Mouse (Mus musculus) limb, embryonic 14.5 days (tissue): ENCODE measurements around the gene Sgca. TPM values are rescaled to one million over a fixed set of nuclear protein-coding genes. Genes with fewer than 3 reads are reported as not detected.

Experiments
- ATAC-seq: fragments of 200-750 bp; cut with Nextera tagmentation; 2 replicates; pipeline ENCODE4 v1.8.0; 2017; ENCODE audit warnings: low read depth, moderate number of reproducible peaks, moderate TSS enrichment; ENCODE audit not compliant: low FRiP score
- DNase-seq: peaks from one replicate; pipeline ENCODE4 v3.0.0-alpha.2; 2015; ENCODE audit warnings: low spot score
- H3K27ac ChIP-seq: fragments of 300-500 bp; sonication (generic); replicated peaks from 2 replicates; pipeline ENCODE4 v1.5.1; 2014; ENCODE audit warnings: low read depth, mild to moderate bottlenecking, low read length, moderate library complexity, mixed read lengths
- H3K27me3 ChIP-seq: fragments of 300-500 bp; sonication (generic); 2 replicates; pipeline ENCODE4 v1.6.1; 2014; ENCODE audit warnings: low read length, mixed read lengths; ENCODE audit not compliant: control insufficient read depth, insufficient read depth
- H3K36me3 ChIP-seq: fragments of 300-500 bp; sonication (generic); 2 replicates; pipeline ENCODE4 v1.6.1; 2014; ENCODE audit warnings: mild to moderate bottlenecking, low read length, moderate library complexity, mixed read lengths; ENCODE audit not compliant: control insufficient read depth, insufficient read depth
- H3K4me1 ChIP-seq: fragments of 300-500 bp; sonication (generic); 2 replicates; pipeline ENCODE4 v1.6.1; 2014; ENCODE audit warnings: antibody characterized with exemption, low read length, mixed read lengths; ENCODE audit not compliant: control insufficient read depth, insufficient read depth
- H3K4me2 ChIP-seq: fragments of 300-500 bp; sonication (generic); replicated peaks from 2 replicates; pipeline ENCODE4 v1.6.1; 2014; ENCODE audit warnings: low read depth, mild to moderate bottlenecking, low read length, moderate library complexity; ENCODE audit not compliant: severe bottlenecking
- H3K4me3 ChIP-seq: fragments of 300-500 bp; sonication (generic); replicated peaks from 2 replicates; pipeline ENCODE4 v1.5.1; 2014; ENCODE audit warnings: low read length
- H3K9ac ChIP-seq: fragments of 300-500 bp; sonication (generic); 2 replicates; pipeline ENCODE4 v1.6.1; 2014; ENCODE audit warnings: mild to moderate bottlenecking, low read depth, low read length, moderate library complexity; ENCODE audit not compliant: severe bottlenecking
- H3K9me3 ChIP-seq: fragments of 300-500 bp; sonication (generic); 2 replicates; pipeline ENCODE4 v1.6.1; 2016; ENCODE audit warnings: low read length; ENCODE audit not compliant: control insufficient read depth
- POLR2A ChIP-seq: fragments of 200-500 bp; IDR thresholded peaks from 2 replicates; pipeline ENCODE4 v1.8.0; 2012; ENCODE audit warnings: inconsistent platforms, mild to moderate bottlenecking, moderate library complexity, borderline replicate concordance; ENCODE audit not compliant: insufficient read depth, insufficient read length; ENCODE audit errors: extremely low read depth
- WGBS: fragments of 180-500 bp; shearing (Covaris S2); extraction: QIAGEN DNeasy Blood & Tissue Kit; methylation state at CpG from one replicate; pipeline ENCODE4 v1.1.7; 2014; 5-methylcytosine and 5-hydroxymethylcytosine counted together
- polyA plus RNA-seq, 2 experiments: library from polyadenylated mRNA; depleted of rRNA in 1 of 2; stranded (reverse) in 1 of 2; unstranded in 1 of 2; fragments of >200 nt; fragmentation: Nextera tagmentation in 1 of 2; extraction: Ambion mirVana in 1 of 2; gene quantifications; 2 replicates each; pipeline versions ENCODE4 v1.2.1 to v1.2.3; 2012 to 2014

The Sgca gene
- polyA plus RNA-seq (2012; rRNA removed) (19.4 and 32.9 TPM in 2 replicates), polyA plus RNA-seq (2014; fragmentation: Nextera tagmentation; extraction: Ambion mirVana) (9.1 and 10.2 TPM in 2 replicates)

GRCm38 (mm10) chr11:94976199-94976598, at the start of gene Sgca:
TSS of gene Sgca (minus strand) at chr11:94976327.
- Histone ChIP-seq H3K4me3 (no peak within 1 kb of the TSS), H3K27ac (no peak within 1 kb of the TSS), H3K9ac (no peak within 1 kb of the TSS), H3K36me3 (no peaks in the 10 kb centered on the region), H3K4me2 (no peak within 1 kb of the TSS), H3K4me1 (peaks cover 7% of the 10 kb centered on the region), H3K9me3 (no peaks in the 10 kb centered on the region), H3K27me3 (no peaks in the 10 kb centered on the region)
- DNase-seq = no peak
- ATAC-seq = no peak
- no peak for TF ChIP-seq POLR2A
- 65% methylated on average over 5 of the region's 5 CpGs for WGBS

GRCm38 (mm10) chr11:95025227-95026012, 49.3 kb upstream of the Sgca start:
- Histone ChIP-seq H3K4me1 (no peaks in the 10 kb centered on the region), H3K27me3 (no peaks in the 10 kb centered on the region), H3K27ac (no peak overlapping the region), H3K4me3 (no peak overlapping the region), H3K4me2 (no peak overlapping the region), H3K9ac (no peak overlapping the region), H3K36me3 (peaks cover 66% of the 10 kb centered on the region), H3K9me3 (no peaks in the 10 kb centered on the region)
- DNase-seq (no peak), ATAC-seq (no peak)
- WGBS = 93% methylated on average over 11 of the region's 11 CpGs
- TF ChIP-seq POLR2A = no peak

- no peak for ATAC-seq
- Histone ChIP-seq H3K4me2 (no peak overlapping the region), H3K9me3 (no peaks in the 10 kb centered on the region), H3K27me3 (no peaks in the 10 kb centered on the region), H3K4me1 (no peaks in the 10 kb centered on the region), H3K27ac (no peak overlapping the region), H3K4me3 (no peak overlapping the region), H3K9ac (no peak overlapping the region), H3K36me3 (peaks cover 74% of the 10 kb centered on the region)
- TF ChIP-seq POLR2A = no peak
- no peak for DNase-seq
- WGBS = 72% methylated on average over 27 of the region's 29 CpGs
These were observed 48.5 kb upstream of the Sgca start for GRCm38 (mm10) chr11:95024439-95025184.

- H3K27me3 ChIP-seq = no peaks in the 10 kb centered on the region
- H3K4me2 ChIP-seq = no peak overlapping the region
- DNase-seq (no peak), ATAC-seq (no peak)
- H3K9me3 ChIP-seq = no peaks in the 10 kb centered on the region
- TF ChIP-seq POLR2A = no peak
- H3K27ac ChIP-seq = no peak overlapping the region
- peaks cover 79% of the 10 kb centered on the region for H3K36me3 ChIP-seq
- H3K4me1 ChIP-seq = no peaks in the 10 kb centered on the region
- 97% methylated on average over 9 of the region's 9 CpGs for WGBS
- no peak overlapping the region for H3K4me3 ChIP-seq
- H3K9ac ChIP-seq = no peak overlapping the region
These were observed 47.4 kb upstream of the Sgca start for GRCm38 (mm10) chr11:95023481-95023880.

GRCm38 (mm10) chr11:95022237-95022992, 46.3 kb upstream of the Sgca start:
- Histone ChIP-seq H3K36me3 (peaks cover 81% of the 10 kb centered on the region), H3K9ac (no peak overlapping the region), H3K9me3 (no peaks in the 10 kb centered on the region), H3K27ac (no peak overlapping the region), H3K4me3 (no peak overlapping the region), H3K4me1 (no peaks in the 10 kb centered on the region), H3K4me2 (no peak overlapping the region), H3K27me3 (no peaks in the 10 kb centered on the region)
- TF ChIP-seq POLR2A = no peak
- no peak for DNase-seq
- ATAC-seq = no peak
- WGBS = 81% methylated on average over 10 of the region's 10 CpGs
